Mouse (Mus musculus): ENCODE data around the gene Olfr1136.

Olfr1136 gene

GRCm38 (mm10) chr2:87693847-87694246 lies at the start of gene Olfr1136:
TSS of gene Olfr1136 (minus strand) at chr2:87693947.
- no peaks in the 10 kb centered on the region for H3K36me3 ChIP-seq (ENCODE audit: control insufficient read depth, insufficient read depth, low read length, poor library complexity, severe bottlenecking)
- DNase-seq (ENCODE audit: low read depth, low spot score) = no peak
- no peaks in the 10 kb centered on the region for H3K27me3 ChIP-seq (ENCODE audit: control insufficient read depth, insufficient read depth, low read length, poor library complexity, severe bottlenecking)

GRCm38 (mm10) chr2:87743452-87743851 lies 49.7 kb upstream of the Olfr1136 start, which contains the start of gene Olfr1140:
TSS of gene Olfr1140 (plus strand) at chr2:87743752.
- no peak for DNase-seq (ENCODE audit: low read depth, low spot score)
- no peaks in the 10 kb centered on the region for H3K36me3 ChIP-seq (ENCODE audit: control insufficient read depth, insufficient read depth, low read length, poor library complexity, severe bottlenecking)
- H3K27me3 ChIP-seq (ENCODE audit: control insufficient read depth, insufficient read depth, low read length, poor library complexity, severe bottlenecking) = no peaks in the 10 kb centered on the region

- no peaks in the 10 kb centered on the region for H3K36me3 ChIP-seq (ENCODE audit: control insufficient read depth, insufficient read depth, low read length, poor library complexity, severe bottlenecking)
- no peak for DNase-seq (ENCODE audit: low read depth, low spot score)
- H3K27me3 ChIP-seq (ENCODE audit: control insufficient read depth, insufficient read depth, low read length, poor library complexity, severe bottlenecking) = no peaks in the 10 kb centered on the region
These were observed 46.1 kb upstream of the Olfr1136 start, which contains the start of gene Olfr1138 for GRCm38 (mm10) chr2:87739878-87740277. TSS of gene Olfr1138 (minus strand) at chr2:87739978.

DNA sequence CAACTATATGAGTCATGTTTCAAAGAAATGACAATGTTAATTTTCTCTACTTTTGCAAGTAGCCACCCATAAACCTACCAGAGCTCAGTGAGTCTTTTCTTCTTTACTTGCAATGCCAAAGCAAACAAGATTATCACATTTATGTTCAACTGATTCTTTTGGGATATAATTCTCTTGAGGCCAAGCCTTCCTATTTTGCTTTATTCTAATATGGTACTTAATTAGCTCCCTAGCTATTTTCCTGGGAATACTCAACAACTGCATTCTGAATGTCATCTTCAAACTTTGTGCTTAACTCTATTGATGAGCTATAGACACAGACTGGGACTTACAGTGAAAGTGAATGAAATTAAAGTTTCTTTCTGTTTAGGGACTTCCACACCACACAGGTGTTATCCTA lies 19.3 kb upstream of the Olfr1136 start, which contains the start of gene Olfr1137:
Gene Olfr1137 (minus strand): TSS at position 101 of the 400 bp plus-strand sequence.
- H3K36me3 ChIP-seq (ENCODE audit: control insufficient read depth, insufficient read depth, low read length, poor library complexity, severe bottlenecking) = no peaks in the 10 kb centered on the region
- no peak for DNase-seq (ENCODE audit: low read depth, low spot score)
- no peaks in the 10 kb centered on the region for H3K27me3 ChIP-seq (ENCODE audit: control insufficient read depth, insufficient read depth, low read length, poor library complexity, severe bottlenecking)

- DNase-seq (ENCODE audit: low read depth, low spot score) = no peak
- H3K27me3 ChIP-seq (ENCODE audit: control insufficient read depth, insufficient read depth, low read length, poor library complexity, severe bottlenecking) = no peaks in the 10 kb centered on the region
- no peaks in the 10 kb centered on the region for H3K36me3 ChIP-seq (ENCODE audit: control insufficient read depth, insufficient read depth, low read length, poor library complexity, severe bottlenecking)
These were observed 20.2 kb downstream of the Olfr1136 start, which contains the start of gene Olfr1135 for GRCm38 (mm10) chr2:87673564-87673963. TSS of gene Olfr1135 (minus strand) at chr2:87673664.

GRCm38 (mm10) chr2:87658360-87658759 lies 35.4 kb downstream of the Olfr1136 start, which contains the start of gene Olfr1134:
TSS of gene Olfr1134 (minus strand) at chr2:87658460.
- Histone ChIP-seq H3K27me3 (ENCODE audit: control insufficient read depth, insufficient read depth, low read length, poor library complexity, severe bottlenecking) (no peaks in the 10 kb centered on the region), H3K36me3 (ENCODE audit: control insufficient read depth, insufficient read depth, low read length, poor library complexity, severe bottlenecking) (no peaks in the 10 kb centered on the region)
- no peak for DNase-seq (ENCODE audit: low read depth, low spot score)

- Histone ChIP-seq H3K27me3 (ENCODE audit: control insufficient read depth, insufficient read depth, low read length, poor library complexity, severe bottlenecking) (no peaks in the 10 kb centered on the region), H3K36me3 (ENCODE audit: control insufficient read depth, insufficient read depth, low read length, poor library complexity, severe bottlenecking) (no peaks in the 10 kb centered on the region)
- no peak for DNase-seq (ENCODE audit: low read depth, low spot score)
These were observed 46.5 kb downstream of the Olfr1136 start, which contains the start of gene Olfr1133 for GRCm38 (mm10) chr2:87647274-87647673. TSS of gene Olfr1133 (minus strand) at chr2:87647374.

Data from splenic B cell, adult 2 months (primary cell).